Mouse (Mus musculus) monocyte, adult 5-6 weeks (primary cell): ENCODE measurements around the gene Atg101. TPM values are rescaled to one million over a fixed set of nuclear protein-coding genes. Genes with fewer than 3 reads are reported as not detected.
A peak's percentile ranks its signal among the peaks of the same experiment; 100 is the strongest.

ENCODE experiments used
- ATAC-seq: fragments of 153-309, 156-312 bp; replicated peaks from 2 replicates; pipeline ENCODE4 v1.8.0; 2017; ENCODE audit warnings: mild to moderate bottlenecking; ENCODE audit not compliant: low TSS enrichment, insufficient number of reproducible peaks, severe bottlenecking, poor library complexity, low FRiP score
- total RNA-seq: library from RNA; stranded (forward); fragments of 200-1000, 200-491, 200-594 nt; gene quantifications from 3 replicates; pipeline ENCODE4 v1.2.3, GENCODE M21; 2017

The Atg101 gene
- total RNA-seq, 1 experiment from 2014 or later, result 58.7 TPM

- no peak for ATAC-seq
These were observed 18.1 kb downstream of the Atg101 start for GRCm38 (mm10) chr15:101302201-101302600.

DNA sequence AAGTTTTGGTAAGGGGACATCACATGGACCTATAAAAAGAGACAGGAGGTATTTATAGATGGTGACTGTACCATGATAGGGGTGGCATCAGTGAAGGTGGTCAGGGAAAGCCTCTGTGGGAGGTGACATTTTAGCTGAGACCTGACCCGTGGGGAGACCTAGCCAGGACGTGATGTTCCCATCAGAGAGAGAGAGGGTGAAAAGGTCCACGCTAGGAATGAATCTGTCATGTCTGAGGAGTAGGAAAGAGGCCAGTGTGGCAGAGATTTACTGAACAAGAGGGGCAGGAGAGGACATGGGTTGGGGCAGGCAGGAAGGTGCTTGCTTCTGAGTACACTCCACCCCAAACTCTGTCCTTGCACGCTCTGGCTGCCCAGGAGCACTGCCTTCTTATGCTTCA, 19.8 kb downstream of the Atg101 start:
- ATAC-seq, result no peak

DNA sequence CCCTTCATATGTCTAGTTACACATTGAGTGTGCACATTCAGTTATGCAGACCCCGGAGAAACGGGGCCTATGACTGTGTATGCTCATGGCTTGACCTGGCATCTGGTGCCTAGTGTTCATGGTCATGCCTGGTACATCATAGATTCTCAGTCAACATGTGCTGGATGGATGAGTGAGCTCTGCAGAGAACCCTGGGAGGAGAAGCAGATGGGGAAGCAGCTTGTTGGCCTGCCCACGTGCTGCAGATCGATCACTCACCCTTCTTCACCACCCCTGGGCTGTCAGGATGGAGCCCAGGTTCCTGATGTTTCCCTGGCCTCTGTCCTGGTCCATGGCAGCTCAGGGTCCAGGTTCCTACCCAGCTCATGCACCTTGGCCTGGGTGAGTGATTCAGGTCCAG, 22.4 kb downstream of the Atg101 start:
- no peak for ATAC-seq

DNA sequence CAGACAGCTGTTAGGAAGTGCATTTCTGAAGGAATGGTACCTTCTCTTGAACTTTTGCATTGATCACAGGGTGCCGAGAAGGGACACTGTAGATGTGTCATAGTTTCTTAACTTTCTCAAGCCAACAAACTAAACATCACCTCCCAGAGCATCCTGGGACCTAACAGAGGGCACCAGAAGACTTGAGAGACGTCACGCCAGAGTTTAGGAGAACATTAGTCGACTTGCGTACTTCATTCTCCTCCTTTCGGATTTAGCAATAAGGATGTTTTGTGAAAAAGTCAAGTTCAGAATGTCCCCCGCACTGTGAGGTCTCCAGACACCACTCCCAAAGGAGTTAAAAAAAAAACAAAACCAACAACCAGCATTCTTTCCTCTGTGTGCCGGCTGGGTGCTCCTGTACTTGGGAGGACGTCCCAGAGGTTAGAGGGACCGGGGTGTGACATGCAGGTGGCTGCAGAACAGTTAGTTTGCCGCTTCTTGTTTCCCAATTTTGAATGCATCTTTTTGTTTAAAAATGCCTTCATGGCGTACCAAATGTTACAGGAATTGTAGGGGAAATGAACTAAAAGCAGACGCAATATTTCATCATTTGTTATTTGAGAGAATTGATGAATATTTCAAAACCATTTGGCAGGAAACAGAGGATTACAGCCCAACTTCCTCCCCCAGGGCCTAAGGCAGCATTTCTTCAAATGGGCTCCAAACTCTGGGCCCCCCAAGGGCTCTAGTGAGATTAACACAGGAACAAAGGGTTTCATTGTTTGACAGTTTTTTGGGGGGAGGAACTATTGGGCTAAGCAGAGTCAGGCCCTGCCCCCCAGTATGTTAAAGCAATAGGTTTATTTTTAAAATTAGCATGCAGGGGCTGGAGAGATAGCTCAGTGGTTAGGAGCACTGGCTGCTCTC, 24.6 kb downstream of the Atg101 start:
- ATAC-seq, result peak; percentile 16; the same call in 1 of the 2 replicates

DNA sequence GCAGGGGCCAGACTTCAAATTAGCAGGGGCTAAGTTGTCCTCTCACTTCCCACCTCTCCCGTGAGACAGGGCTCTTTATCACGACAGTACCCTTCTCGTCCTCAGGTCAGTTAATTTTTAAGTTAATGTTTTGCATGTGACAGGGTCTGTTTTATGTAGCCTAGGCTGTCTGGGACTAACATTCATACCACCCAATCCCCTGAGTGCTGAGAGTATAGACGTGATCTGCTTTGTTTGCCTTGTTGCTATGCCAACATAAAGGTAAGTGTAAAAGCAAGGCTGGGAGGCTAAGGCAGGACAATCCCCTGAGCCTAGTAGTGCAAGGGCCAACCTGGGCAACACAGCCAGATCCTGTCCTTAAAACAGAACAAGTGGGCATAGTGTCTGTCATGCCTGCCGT, 25.4 kb downstream of the Atg101 start:
- ATAC-seq, result no peak

DNA sequence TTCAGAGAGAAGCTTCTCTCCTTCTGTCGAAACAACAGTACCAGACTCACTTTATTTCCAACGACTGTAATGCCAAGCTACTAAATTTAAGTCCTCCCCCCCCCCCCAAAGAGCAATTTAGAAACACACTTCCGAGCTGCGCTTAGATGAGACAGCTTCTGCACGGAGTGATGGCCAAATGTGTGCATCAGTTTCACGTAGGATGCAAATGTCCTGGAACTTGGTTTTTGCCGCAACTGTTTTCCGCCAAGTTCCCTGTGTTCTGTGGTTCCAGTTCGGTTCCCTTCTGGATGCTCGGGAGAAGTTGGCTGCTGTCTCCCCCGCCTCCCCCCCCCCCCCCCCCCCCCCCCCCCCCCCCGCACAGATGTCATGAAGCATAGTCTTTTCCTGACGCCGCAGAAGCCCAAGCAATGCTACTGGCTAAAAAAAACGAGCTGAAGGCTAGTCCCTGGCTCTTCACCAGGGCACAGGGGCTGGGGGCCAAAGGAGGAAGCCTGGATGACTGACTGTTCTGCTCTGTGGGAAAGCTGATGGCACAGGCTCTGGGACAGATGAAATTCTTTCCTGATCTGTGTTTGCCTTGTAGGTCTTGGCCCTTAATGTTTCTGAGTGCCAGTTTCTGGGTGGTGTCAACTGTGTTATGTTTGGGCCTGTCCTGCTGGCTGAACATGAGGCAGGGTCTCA, 27.2 kb downstream of the Atg101 start:
- no peak for ATAC-seq

- ATAC-seq, result no peak
These were observed 27.9 kb downstream of the Atg101 start for GRCm38 (mm10) chr15:101312006-101312405.

DNA sequence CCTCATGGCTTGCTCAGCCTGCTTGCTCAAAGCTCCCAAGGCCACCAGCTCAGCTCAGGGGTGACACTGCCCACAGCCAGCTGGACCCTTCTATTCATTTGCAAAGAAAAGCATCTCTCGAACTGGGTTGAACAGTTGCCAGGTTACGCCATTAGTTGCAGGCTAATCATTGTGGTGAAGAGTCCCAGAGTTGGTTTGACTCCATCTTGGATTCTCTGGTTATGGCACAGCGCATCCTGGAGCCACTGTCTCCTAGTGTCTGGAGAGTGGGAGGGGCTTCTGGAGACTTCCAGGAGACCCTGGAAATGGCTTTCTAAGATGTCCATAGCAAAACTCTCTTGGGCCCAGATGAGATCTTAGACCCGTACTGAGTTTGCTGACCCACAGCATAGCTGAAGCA, 31.3 kb downstream of the Atg101 start:
- ATAC-seq, result no peak

DNA sequence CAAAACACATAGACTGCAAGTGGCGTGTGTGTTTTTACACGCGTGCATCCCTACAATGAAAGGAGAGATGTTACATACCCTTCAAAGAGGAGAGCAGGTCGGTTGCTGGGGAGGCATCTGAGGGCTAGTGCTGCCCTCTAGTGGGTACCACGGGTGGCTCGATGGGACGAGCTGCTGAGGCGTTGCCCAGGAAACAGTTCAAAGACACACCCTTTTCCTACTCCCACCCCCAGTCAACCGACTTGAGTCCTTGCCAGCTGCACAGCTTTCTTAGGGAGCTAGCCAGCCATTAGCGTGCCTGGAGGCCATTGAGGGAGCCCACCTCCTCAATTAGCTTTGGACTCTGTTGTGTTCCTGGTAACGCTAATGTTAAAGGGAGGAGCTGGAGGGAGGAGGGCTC, 31.8 kb downstream of the Atg101 start:
- peak; percentile 67 for ATAC-seq

DNA sequence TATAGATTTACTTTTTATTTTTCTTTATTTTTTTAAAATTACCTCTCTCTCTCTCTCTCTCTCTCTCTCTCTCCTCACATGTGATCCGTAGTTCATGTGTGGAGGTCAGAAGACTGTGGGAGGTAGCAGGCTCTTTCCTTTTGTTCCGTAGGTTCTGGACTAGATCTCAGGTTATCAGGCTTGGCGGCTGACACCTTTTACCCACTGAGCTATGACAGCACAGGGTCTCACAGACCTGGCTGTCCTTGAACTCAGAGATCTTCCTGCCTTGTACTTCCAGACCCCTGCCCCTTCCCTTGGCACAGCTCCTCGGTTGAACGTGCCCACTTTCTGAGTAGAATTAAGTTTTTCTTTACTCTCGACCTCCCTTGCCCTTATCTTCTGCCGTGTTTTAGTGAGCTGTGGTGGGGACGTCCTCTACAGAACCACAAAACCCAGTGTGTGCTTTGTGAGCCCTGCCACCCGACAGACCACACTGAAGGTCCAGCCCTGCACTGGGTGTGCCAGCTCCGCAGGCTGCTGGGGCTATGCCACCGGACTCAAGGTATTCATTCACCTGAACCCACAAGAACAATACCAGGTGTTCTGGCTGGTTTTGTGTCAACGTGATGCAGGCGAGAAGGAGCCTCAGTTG, 32.3 kb downstream of the Atg101 start:
- ATAC-seq, result no peak

DNA sequence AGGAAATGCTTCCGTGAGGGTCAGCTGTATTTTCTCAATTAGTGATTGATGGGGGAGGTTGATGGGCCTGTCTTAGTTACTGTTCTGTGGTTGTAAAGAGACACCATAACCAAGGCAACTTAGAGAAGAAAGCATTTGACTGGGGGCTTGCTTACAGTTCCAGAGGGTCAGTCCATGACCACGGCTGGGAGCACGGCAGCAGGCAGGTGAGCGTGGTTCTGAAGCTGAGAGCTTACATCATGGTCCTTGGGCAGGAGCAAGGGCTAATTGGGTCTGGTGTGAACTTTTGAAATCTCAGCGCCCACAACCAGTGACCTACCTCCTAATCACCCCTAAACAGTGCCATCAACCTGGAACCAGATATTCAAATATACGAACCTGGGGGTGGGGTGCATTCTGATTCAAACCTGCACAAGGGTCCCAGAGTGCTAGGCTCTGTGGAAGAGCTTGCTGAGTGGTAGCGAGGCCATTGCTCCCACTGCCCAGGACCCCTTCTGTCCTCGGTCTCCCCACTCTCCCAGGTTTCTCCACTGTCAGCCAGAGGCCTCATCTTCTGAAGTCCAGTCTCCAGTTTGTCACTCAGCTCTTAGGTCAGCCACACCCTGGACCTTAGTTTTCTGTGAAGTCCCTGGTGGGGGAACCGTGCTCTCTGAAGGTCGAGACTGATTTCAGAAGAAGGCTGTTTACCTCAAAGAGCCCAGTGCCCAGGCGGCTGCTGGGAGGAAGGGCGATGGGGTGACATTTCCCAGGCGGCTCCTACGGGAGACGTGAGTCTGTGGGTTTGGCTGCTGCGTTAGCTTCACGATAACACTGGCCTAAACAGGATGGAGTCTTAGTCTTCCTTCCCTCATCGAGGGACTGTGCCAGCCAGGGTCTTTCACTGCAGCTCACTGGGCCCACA, 33.1 kb downstream of the Atg101 start:
- ATAC-seq, result peak; percentile 1; the same call in 1 of the 2 replicates

DNA sequence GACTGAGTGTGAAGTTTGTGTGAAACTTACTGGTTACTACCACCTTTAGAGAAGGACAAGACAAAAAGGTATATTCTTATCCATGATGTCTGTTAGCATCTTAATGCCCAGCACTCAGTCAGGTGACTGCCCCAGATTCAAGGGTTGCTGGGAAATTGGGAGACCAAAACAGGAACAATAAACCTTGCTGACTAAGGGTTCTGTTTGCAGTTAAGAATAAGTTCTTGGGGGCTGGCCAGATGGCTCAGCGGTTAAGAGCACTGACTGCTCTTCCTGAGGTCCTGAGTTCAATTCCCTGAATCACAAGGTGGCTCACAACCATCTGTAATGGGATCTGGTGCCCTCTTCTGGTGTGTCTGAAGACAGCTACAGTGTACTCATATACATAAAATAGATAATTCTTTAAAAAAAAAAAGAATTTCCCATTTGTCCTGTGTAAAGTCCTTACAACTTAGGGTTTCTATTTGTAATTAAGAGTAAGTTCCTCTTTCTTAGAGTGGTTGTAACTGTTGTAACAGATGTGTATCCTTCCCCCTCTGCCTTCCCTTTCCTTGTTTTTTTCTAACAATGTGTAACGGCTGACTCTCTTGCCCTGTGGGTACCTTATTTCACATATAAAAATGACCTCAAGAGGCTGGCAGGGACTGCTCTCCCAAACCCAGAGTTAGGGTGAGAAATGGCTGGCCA, 33.9 kb downstream of the Atg101 start:
- ATAC-seq, result peak; percentile 18

DNA sequence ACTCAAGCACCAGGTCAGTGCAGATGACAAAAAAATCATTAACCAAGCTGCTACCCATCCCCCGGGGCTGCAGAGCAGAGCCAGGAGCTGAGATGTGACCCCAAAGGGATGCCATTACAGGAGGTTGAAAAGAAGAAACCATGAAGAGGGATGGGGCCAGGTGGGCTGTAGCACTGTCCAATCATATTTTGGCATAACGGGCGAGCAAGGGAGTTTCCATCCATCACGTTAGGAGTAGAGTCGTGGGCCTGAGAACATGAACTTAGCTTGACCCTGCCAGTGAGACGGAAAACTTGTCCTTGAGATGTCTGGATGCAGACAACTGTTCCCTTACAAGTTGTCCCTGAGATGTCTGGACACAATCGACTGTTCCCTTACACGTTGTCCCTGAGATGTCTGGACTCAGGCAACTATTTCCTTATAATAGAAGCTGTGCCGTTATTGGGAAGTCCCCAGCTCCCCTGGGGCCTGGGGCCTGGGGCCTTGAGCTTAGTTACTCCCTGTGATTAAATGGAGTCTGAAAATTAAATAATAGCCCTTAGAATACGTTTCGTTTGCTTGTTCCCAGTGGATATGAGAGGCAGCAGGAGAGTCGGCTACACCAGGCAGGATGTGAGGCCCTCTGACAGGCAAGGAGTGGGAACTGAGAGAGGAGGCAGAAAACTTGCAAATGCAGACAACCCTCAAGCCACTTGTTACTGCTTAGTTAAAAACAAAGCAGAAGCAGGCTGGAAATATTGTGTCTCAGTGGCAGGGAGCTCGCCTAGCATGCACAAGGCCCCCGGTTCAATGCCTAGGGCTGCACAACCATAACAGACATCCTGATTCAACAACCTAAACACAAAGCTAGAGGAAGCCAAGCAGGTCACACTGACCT, 35.1 kb downstream of the Atg101 start:
- ATAC-seq, result no peak

GRCm38 (mm10) chr15:101320010-101320617, 36.0 kb downstream of the Atg101 start:
- no peak for ATAC-seq

DNA sequence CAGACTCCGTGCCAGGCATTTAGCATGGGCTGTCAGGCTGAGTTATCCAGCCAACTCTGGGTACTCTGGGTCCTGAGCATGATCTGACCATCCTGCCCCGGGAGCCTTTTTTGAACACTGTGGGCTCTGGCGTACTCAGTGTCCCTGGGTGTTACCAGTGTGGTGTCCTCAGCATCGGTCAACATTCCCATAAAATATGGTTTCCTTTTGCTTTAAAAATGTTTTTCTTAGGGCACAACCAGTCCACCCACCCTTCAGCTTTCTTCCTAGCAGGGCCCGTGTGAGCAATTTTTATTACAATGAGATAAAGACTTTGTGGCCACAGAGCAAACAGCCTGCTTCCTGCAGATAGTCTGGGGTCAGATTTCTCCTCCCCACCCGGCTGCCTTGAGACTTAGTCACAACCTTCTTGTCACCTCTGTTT, 36.6 kb downstream of the Atg101 start:
- no peak for ATAC-seq

- no peak for ATAC-seq
These were observed 37.1 kb downstream of the Atg101 start for GRCm38 (mm10) chr15:101321126-101321525.

DNA sequence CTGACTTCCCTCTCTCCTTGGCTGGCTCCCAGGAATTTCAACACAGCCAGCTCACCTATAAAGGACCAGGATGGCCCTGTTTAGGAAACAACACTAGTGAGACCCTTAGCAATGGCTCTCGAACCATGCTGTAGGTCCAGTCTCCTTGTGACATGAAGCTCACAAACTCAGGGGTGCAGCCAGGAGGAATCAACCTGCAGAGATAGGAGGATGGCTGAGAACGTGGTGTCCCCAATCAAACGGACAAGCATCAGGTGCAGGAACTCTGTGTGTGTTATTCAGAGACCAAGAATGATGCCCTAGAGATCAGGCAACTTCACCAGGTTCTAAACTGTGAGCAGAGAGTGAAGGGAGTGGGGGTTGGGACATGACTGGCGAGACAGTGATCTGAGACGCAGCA, 38.0 kb downstream of the Atg101 start:
- ATAC-seq, result no peak
